Mouse (Mus musculus): ENCODE measurements around the gene Adamtsl1. TPM values are rescaled to one million over a fixed set of nuclear protein-coding genes. Genes with fewer than 3 reads are reported as not detected.

Gene Adamtsl1
- polyA plus RNA-seq, 1 experiment from 2014 or later, result 12.5 TPM

- ATAC-seq, result no peak
- WGBS, result 89% methylated on average over 5 of the region's 5 CpGs
- Histone ChIP-seq H3K36me3 (ENCODE audit: control insufficient read depth, insufficient read depth, low read length) (no peaks in the 10 kb centered on the region), H3K4me2 (ENCODE audit: low read length) (no peak overlapping the region), H3K4me1 (ENCODE audit: control insufficient read depth, insufficient read depth, low read depth, low read length) (no peaks in the 10 kb centered on the region), H3K4me3 (ENCODE audit: low read length) (no peak overlapping the region), H3K9me3 (ENCODE audit: control insufficient read depth, low read length) (no peaks in the 10 kb centered on the region), H3K27me3 (replicated peaks; ENCODE audit: control insufficient read depth, insufficient read depth, low read length) (no peaks in the 10 kb centered on the region), H3K27ac (ENCODE audit: low read depth, low read length) (no peak overlapping the region), H3K9ac (ENCODE audit: low read depth, low read length) (no peak overlapping the region)
Measured at GRCm38 (mm10) chr4:85618746-85619145, 104.8 kb downstream of the Adamtsl1 start.

DNA sequence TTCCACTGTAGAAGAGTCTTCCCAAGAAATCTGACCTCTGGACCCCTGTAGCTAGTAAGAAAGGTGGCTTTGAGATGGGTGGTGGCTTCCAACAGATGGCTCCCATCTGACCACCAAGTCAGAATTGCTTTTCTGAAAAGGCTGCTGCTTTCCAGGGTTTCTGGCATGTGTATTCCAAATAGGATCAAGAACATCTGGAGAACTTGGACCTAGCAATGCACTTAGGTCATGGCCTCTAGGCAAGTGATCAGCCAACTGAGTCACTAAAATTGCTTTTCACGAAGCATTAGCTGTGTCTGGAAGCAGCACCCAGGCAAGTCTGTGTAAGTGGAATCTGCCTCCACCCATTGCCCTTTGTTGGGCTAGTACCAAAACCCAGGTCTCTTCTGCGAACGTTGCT, 105.3 kb downstream of the Adamtsl1 start:
- ATAC-seq, result no peak
- H3K4me1 ChIP-seq (ENCODE audit: control insufficient read depth, insufficient read depth, low read depth, low read length), result no peaks in the 10 kb centered on the region
- 77% methylated on average over 3 of the region's 3 CpGs for WGBS
- no peak overlapping the region for H3K27ac ChIP-seq (ENCODE audit: low read depth, low read length)
- no peaks in the 10 kb centered on the region for H3K9me3 ChIP-seq (ENCODE audit: control insufficient read depth, low read length)
- H3K4me2 ChIP-seq (ENCODE audit: low read length), result no peak overlapping the region
- H3K27me3 ChIP-seq (replicated peaks; ENCODE audit: control insufficient read depth, insufficient read depth, low read length), result no peaks in the 10 kb centered on the region
- no peak overlapping the region for H3K4me3 ChIP-seq (ENCODE audit: low read length)
- no peaks in the 10 kb centered on the region for H3K36me3 ChIP-seq (ENCODE audit: control insufficient read depth, insufficient read depth, low read length)
- no peak overlapping the region for H3K9ac ChIP-seq (ENCODE audit: low read depth, low read length)

GRCm38 (mm10) chr4:85629381-85629780, 115.4 kb downstream of the Adamtsl1 start:
- H3K9ac ChIP-seq (ENCODE audit: low read depth, low read length), result no peak overlapping the region
- WGBS, result 81% methylated on average over 7 of the region's 7 CpGs
- H3K27me3 ChIP-seq (replicated peaks; ENCODE audit: control insufficient read depth, insufficient read depth, low read length), result no peaks in the 10 kb centered on the region
- H3K9me3 ChIP-seq (ENCODE audit: control insufficient read depth, low read length), result no peaks in the 10 kb centered on the region
- H3K27ac ChIP-seq (ENCODE audit: low read depth, low read length), result no peak overlapping the region
- no peak overlapping the region for H3K4me3 ChIP-seq (ENCODE audit: low read length)
- H3K36me3 ChIP-seq (ENCODE audit: control insufficient read depth, insufficient read depth, low read length), result no peaks in the 10 kb centered on the region
- no peak overlapping the region for H3K4me2 ChIP-seq (ENCODE audit: low read length)
- H3K4me1 ChIP-seq (ENCODE audit: control insufficient read depth, insufficient read depth, low read depth, low read length), result no peaks in the 10 kb centered on the region
- ATAC-seq, result no peak

DNA sequence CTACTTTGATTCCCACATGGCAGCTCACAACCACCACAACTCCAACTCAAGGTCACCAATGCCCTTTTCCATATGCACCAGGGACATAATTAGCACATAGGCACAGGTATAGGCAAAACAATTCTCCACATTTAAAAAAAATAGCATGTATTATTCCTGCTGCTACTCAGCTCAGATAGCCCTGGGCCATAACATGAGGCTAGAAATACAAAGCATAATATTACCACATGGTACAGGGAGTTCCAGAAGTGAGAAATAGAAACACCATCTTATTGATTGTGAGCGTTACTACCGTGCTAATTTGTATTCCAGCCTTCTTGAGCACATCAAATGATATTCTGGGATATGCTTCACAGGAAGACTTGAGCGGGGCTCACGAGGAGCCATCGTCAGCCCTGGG, 155.3 kb downstream of the Adamtsl1 start:
- Histone ChIP-seq H3K4me1 (ENCODE audit: control insufficient read depth, insufficient read depth, low read depth, low read length) (no peaks in the 10 kb centered on the region), H3K9ac (ENCODE audit: low read depth, low read length) (no peak overlapping the region), H3K27me3 (replicated peaks; ENCODE audit: control insufficient read depth, insufficient read depth, low read length) (no peaks in the 10 kb centered on the region), H3K36me3 (ENCODE audit: control insufficient read depth, insufficient read depth, low read length) (no peaks in the 10 kb centered on the region), H3K27ac (ENCODE audit: low read depth, low read length) (no peak overlapping the region), H3K4me2 (ENCODE audit: low read length) (no peak overlapping the region), H3K9me3 (ENCODE audit: control insufficient read depth, low read length) (no peaks in the 10 kb centered on the region), H3K4me3 (ENCODE audit: low read length) (no peak overlapping the region)
- 85% methylated on average over 5 of the region's 5 CpGs for WGBS
- ATAC-seq, result no peak

DNA sequence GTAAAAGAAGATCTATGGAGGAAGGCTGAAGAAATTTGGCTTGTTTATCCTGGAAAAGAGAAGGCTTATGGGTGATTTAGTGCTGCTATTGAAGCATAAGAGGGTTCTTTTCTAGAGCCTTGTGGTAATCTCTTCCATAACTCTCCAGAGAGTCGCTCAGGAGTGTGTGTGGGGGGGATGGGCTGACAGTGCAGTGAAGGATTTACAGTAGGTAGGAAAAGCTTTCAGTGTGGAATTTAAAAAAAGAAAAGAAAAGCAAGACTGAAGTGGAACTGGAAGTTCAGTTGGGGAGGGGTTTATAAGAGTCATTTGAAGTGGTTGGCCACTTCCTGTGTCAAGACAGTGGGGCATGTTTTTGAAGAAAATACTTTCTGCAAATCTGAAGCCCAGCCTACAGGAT, 155.8 kb downstream of the Adamtsl1 start:
- H3K4me3 ChIP-seq (ENCODE audit: low read length), result no peak overlapping the region
- no peaks in the 10 kb centered on the region for H3K36me3 ChIP-seq (ENCODE audit: control insufficient read depth, insufficient read depth, low read length)
- no peaks in the 10 kb centered on the region for H3K4me1 ChIP-seq (ENCODE audit: control insufficient read depth, insufficient read depth, low read depth, low read length)
- WGBS, result 80% methylated on average over 1 of the region's 1 CpGs
- H3K9ac ChIP-seq (ENCODE audit: low read depth, low read length), result no peak overlapping the region
- no peak overlapping the region for H3K4me2 ChIP-seq (ENCODE audit: low read length)
- no peaks in the 10 kb centered on the region for H3K9me3 ChIP-seq (ENCODE audit: control insufficient read depth, low read length)
- H3K27me3 ChIP-seq (replicated peaks; ENCODE audit: control insufficient read depth, insufficient read depth, low read length), result no peaks in the 10 kb centered on the region
- H3K27ac ChIP-seq (ENCODE audit: low read depth, low read length), result no peak overlapping the region
- ATAC-seq, result no peak

DNA sequence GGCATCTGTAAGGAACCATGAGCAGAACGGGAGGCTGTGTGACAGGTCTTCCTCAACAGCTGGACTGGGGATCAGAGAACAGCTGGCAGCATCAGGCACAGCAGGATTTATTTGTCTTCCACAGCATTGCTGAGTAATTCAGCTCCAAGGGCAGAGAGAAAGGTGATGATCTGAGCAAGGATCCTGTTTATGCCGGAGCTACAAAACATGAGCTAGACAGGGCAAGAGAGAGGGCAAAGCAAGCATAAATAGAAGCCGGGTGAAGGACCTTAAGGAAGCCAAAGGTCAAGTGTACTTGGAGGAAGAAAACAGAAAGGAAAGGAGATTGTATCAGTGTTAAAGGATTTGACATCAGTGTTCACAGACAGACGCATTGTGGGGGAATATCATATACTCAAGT, 158.3 kb downstream of the Adamtsl1 start:
- Histone ChIP-seq H3K4me3 (ENCODE audit: low read length) (no peak overlapping the region), H3K27ac (ENCODE audit: low read depth, low read length) (no peak overlapping the region), H3K9ac (ENCODE audit: low read depth, low read length) (no peak overlapping the region), H3K27me3 (replicated peaks; ENCODE audit: control insufficient read depth, insufficient read depth, low read length) (no peaks in the 10 kb centered on the region), H3K36me3 (ENCODE audit: control insufficient read depth, insufficient read depth, low read length) (no peaks in the 10 kb centered on the region), H3K4me2 (ENCODE audit: low read length) (no peak overlapping the region), H3K4me1 (ENCODE audit: control insufficient read depth, insufficient read depth, low read depth, low read length) (no peaks in the 10 kb centered on the region), H3K9me3 (ENCODE audit: control insufficient read depth, low read length) (no peaks in the 10 kb centered on the region)
- no peak for ATAC-seq
- 58% methylated on average over 4 of the region's 4 CpGs for whole genome bisulfite sequencing

GRCm38 (mm10) chr4:85677621-85678020, 163.6 kb downstream of the Adamtsl1 start:
- no peak overlapping the region for H3K9ac ChIP-seq (ENCODE audit: low read depth, low read length)
- no peak for ATAC-seq
- no peak overlapping the region for H3K4me2 ChIP-seq (ENCODE audit: low read length)
- WGBS, result 65% methylated on average over 1 of the region's 1 CpGs
- no peaks in the 10 kb centered on the region for H3K4me1 ChIP-seq (ENCODE audit: control insufficient read depth, insufficient read depth, low read depth, low read length)
- no peak overlapping the region for H3K4me3 ChIP-seq (ENCODE audit: low read length)
- no peaks in the 10 kb centered on the region for H3K36me3 ChIP-seq (ENCODE audit: control insufficient read depth, insufficient read depth, low read length)
- H3K27me3 ChIP-seq (replicated peaks; ENCODE audit: control insufficient read depth, insufficient read depth, low read length), result no peaks in the 10 kb centered on the region
- H3K27ac ChIP-seq (ENCODE audit: low read depth, low read length), result no peak overlapping the region
- H3K9me3 ChIP-seq (ENCODE audit: control insufficient read depth, low read length), result no peaks in the 10 kb centered on the region

GRCm38 (mm10) chr4:85686160-85686559, 172.2 kb downstream of the Adamtsl1 start:
- Histone ChIP-seq H3K36me3 (ENCODE audit: control insufficient read depth, insufficient read depth, low read length) (no peaks in the 10 kb centered on the region), H3K4me1 (ENCODE audit: control insufficient read depth, insufficient read depth, low read depth, low read length) (no peaks in the 10 kb centered on the region), H3K4me2 (ENCODE audit: low read length) (no peak overlapping the region), H3K9ac (ENCODE audit: low read depth, low read length) (no peak overlapping the region), H3K4me3 (ENCODE audit: low read length) (no peak overlapping the region), H3K9me3 (ENCODE audit: control insufficient read depth, low read length) (no peaks in the 10 kb centered on the region), H3K27ac (ENCODE audit: low read depth, low read length) (no peak overlapping the region), H3K27me3 (replicated peaks; ENCODE audit: control insufficient read depth, insufficient read depth, low read length) (no peaks in the 10 kb centered on the region)
- 83% methylated on average over 4 of the region's 4 CpGs for WGBS
- ATAC-seq, result no peak

DNA sequence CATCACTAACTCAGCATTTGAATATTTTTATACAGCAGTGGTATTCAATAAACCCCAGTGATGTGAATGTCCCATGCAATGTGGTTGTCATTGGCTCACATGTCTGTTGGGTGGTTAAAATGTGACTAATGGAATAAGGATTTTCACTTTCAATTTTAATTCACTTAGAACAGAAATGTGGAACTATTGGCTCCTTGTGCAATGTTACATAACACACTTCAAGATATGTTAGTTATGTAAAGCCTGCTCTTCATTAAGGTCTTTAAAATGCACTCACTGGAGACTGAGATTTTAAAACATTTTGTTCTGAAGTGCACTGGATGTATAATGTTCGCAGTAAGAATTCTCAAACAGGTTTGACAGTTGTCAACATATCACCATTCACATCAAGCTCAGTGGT, 181.3 kb downstream of the Adamtsl1 start:
- H3K9me3 ChIP-seq (ENCODE audit: control insufficient read depth, low read length), result 0 out of 2 replicates have a peak, but pooled peaks cover 3% of the 10 kb centered on the region
- no peaks in the 10 kb centered on the region for H3K36me3 ChIP-seq (ENCODE audit: control insufficient read depth, insufficient read depth, low read length)
- no peak overlapping the region for H3K9ac ChIP-seq (ENCODE audit: low read depth, low read length)
- H3K4me2 ChIP-seq (ENCODE audit: low read length), result no peak overlapping the region
- ATAC-seq, result no peak
- H3K27me3 ChIP-seq (replicated peaks; ENCODE audit: control insufficient read depth, insufficient read depth, low read length), result no peaks in the 10 kb centered on the region
- H3K4me3 ChIP-seq (ENCODE audit: low read length), result no peak overlapping the region
- no peaks in the 10 kb centered on the region for H3K4me1 ChIP-seq (ENCODE audit: control insufficient read depth, insufficient read depth, low read depth, low read length)
- 96% methylated on average over 1 of the region's 1 CpGs for WGBS
- no peak overlapping the region for H3K27ac ChIP-seq (ENCODE audit: low read depth, low read length)
